Mouse (Mus musculus) stomach, embryonic 16.5 days (tissue): ENCODE results near the gene Lypd1. TPM values are rescaled to one million over a fixed set of nuclear protein-coding genes. Genes with fewer than 3 reads are reported as not detected.

Experiments used
- ATAC-seq: fragments of 200-750 bp; cut with Nextera tagmentation; 2 replicates; pipeline ENCODE4 v1.8.0; 2017; ENCODE audit warnings: moderate number of reproducible peaks, moderate TSS enrichment; ENCODE audit not compliant: insufficient read depth, low FRiP score
- H3K27ac ChIP-seq: fragments of 300-500 bp; sonication (generic); 2 replicates; pipeline ENCODE4 v1.5.1; 2014; ENCODE audit warnings: low read length
- H3K27me3 ChIP-seq: fragments of 300-500 bp; sonication (generic); 2 replicates; pipeline ENCODE4 v1.6.1; 2014; ENCODE audit warnings: low read length, control low read depth, mixed read lengths; ENCODE audit not compliant: control insufficient read depth, insufficient read depth
- H3K36me3 ChIP-seq: fragments of 300-500 bp; sonication (generic); 2 replicates; pipeline ENCODE4 v1.6.1; 2014; ENCODE audit warnings: low read length; ENCODE audit not compliant: control insufficient read depth, insufficient read depth
- H3K4me1 ChIP-seq: fragments of 300-500 bp; sonication (generic); 2 replicates; pipeline ENCODE4 v1.6.1; 2014; ENCODE audit warnings: low read length, control low read depth, mixed read lengths; ENCODE audit not compliant: control insufficient read depth, insufficient read depth
- H3K4me2 ChIP-seq: fragments of 300-500 bp; sonication (generic); 2 replicates; pipeline ENCODE4 v1.6.1; 2014; ENCODE audit warnings: low read depth, low read length, mixed read lengths
- H3K4me3 ChIP-seq: fragments of 300-500 bp; sonication (generic); replicated peaks from 2 replicates; pipeline ENCODE4 v1.5.1; 2014; ENCODE audit warnings: mild to moderate bottlenecking, low read length
- H3K9ac ChIP-seq: fragments of 300-500 bp; sonication (generic); 2 replicates; pipeline ENCODE4 v1.6.1; 2014; ENCODE audit warnings: low read length
- H3K9me3 ChIP-seq: fragments of 300-500 bp; sonication (generic); replicated peaks from 2 replicates; pipeline ENCODE4 v1.6.1; 2016; ENCODE audit warnings: low read length, control low read depth; ENCODE audit not compliant: control insufficient read depth
- WGBS: fragments of 180-500 bp; shearing (Covaris S2); extraction: QIAGEN DNeasy Blood & Tissue Kit; methylation state at CpG from one replicate; pipeline ENCODE4 v1.1.7; 2014; 5-methylcytosine and 5-hydroxymethylcytosine counted together
- polyA plus RNA-seq: library from polyadenylated mRNA; unstranded; fragments of >200 nt; fragmentation: Nextera tagmentation; extraction: Ambion mirVana; gene quantifications from 2 replicates; pipeline ENCODE4 v1.2.1, GENCODE M21; 2015

Gene Lypd1
- polyA plus RNA-seq: 1.3 and 1.7 TPM in 2 replicates

DNA sequence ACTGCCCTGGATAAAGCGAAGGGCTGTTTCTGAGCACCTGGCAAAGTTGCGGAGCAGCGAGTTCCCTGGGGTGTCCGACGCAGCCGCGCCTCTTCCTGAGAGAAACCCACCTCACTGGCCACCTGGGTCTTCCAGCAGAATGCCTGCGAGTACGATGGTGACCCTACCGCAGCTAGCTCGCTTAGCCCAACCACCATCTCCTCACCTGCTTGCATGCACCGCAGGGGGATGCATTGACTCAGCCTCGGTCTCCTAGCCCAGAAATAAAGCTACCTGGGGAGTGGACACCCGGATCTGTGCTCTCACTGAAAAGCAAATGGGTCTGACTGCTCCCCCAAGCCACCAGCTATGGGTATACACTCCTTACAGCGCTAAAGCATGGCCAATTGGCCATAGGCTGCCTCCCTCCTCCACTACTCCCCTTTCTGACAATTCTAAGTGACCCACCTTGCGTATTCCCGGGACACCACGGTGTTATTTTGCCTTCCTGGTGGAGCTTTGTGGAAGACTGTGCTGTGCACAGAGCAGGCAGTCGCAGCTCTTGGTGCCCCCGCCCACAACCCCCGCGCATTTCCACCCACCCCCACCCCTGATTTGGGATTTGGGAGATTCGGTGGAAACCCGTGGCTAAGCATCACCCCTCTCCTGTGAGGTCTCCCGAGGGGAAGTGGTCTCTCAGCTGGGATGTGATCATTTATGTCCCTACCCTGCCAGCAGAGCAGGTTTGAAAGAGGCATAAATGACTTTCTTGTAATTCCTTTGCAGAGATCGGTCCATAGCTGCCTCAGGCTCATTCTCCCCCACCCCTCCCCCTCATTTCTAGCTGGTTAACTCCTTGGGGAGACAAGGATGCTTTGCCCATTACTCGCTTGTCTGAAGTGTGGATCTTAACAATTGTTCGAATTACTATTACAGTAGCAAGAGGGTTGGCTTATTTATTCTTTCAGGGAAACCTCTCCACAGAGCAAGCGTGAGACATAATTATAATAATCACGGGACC is at the start of gene Lypd1:
Lypd1 (minus strand) TSS at position 501 of the 1,000 bp plus-strand sequence.
- WGBS: 6% methylated on average over 30 of the region's 30 CpGs
- Histone ChIP-seq H3K9ac (peak within 1 kb of the TSS; percentile 54), H3K4me2 (peak within 1 kb of the TSS; percentile 95), H3K4me1 (peaks cover 19% of the 10 kb centered on the region), H3K4me3 (peak within 1 kb of the TSS; percentile 52), H3K27ac (no peak within 1 kb of the TSS), H3K27me3 (peaks cover 25% of the 10 kb centered on the region), H3K36me3 (no peaks in the 10 kb centered on the region), H3K9me3 (no peaks in the 10 kb centered on the region)
- no peak for ATAC-seq

DNA sequence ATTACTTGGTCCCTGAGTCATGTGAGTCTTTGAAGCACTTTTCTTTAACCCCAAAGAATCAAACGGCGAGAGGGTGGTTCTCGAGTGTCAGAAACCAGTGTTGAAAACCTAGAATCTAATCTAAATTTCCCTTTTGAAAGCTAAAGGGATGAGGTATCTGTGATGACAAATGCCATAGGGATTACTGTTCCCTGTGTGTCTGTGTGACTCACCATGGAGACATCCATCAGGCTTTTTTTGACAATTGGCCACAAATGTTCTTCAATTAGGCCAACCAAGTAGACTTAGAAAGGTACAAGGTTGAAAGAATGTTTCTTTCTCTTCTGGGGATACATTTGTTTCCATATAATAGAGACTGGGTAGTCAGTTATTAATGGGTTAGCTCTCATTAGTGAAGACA is 38.1 kb upstream of the Lypd1 start:
- H3K9ac ChIP-seq: no peak overlapping the region
- no peak for ATAC-seq
- no peaks in the 10 kb centered on the region for H3K9me3 ChIP-seq
- H3K4me3 ChIP-seq: no peak overlapping the region
- no peaks in the 10 kb centered on the region for H3K4me1 ChIP-seq
- no peaks in the 10 kb centered on the region for H3K27me3 ChIP-seq
- H3K36me3 ChIP-seq: no peaks in the 10 kb centered on the region
- 77% methylated on average over 3 of the region's 3 CpGs for WGBS
- H3K4me2 ChIP-seq: no peak overlapping the region
- H3K27ac ChIP-seq: no peak overlapping the region

DNA sequence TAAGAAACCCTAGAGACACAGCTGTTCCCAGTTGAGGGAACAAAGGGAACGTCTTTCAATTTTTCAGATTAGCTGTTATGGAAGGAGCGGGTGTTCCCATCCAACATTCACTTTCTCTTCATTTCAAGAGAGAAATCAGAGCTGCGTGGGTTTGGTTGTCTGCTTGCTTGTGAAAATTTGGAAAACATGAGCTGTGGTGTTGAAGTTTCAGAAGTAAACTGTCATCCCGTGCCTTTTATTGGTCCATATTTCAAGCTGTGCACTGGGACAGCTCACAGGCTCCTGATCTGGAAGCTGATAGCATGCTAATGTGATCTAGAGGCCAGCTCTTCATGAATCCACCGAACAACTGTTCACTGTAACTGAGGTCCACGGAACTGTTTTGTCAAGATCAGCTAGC is 36.2 kb upstream of the Lypd1 start:
- H3K36me3 ChIP-seq: no peaks in the 10 kb centered on the region
- H3K4me1 ChIP-seq: 0 out of 2 replicates have a peak, but pooled peaks cover 3% of the 10 kb centered on the region
- no peak overlapping the region for H3K27ac ChIP-seq
- 71% methylated on average over 6 of the region's 6 CpGs for WGBS
- H3K9ac ChIP-seq: no peak overlapping the region
- no peaks in the 10 kb centered on the region for H3K9me3 ChIP-seq
- H3K27me3 ChIP-seq: no peaks in the 10 kb centered on the region
- no peak overlapping the region for H3K4me2 ChIP-seq
- no peak overlapping the region for H3K4me3 ChIP-seq
- ATAC-seq: no peak

DNA sequence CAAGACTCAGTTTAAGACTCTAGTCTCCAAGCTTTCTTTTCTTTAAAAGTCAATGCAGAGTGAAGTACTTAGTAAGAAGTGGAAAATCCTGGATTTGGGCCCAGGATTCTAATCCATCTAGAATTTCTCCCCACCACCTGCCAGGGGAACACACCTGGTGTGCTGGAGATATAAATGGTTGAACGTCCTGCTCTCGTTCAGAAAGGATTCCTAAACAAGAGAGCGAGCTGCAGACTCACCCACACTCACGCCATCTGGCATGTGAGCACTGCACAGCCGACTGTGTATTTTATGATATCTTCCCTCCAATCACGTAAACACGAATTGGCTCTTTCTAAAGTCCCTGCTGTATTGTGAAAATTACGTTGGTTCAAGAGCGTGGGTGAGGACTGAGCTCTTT is 32.2 kb upstream of the Lypd1 start:
- Histone ChIP-seq H3K36me3 (no peaks in the 10 kb centered on the region), H3K27ac (no peak overlapping the region), H3K9me3 (no peaks in the 10 kb centered on the region), H3K4me3 (no peak overlapping the region), H3K27me3 (no peaks in the 10 kb centered on the region), H3K9ac (no peak overlapping the region), H3K4me1 (0 out of 2 replicates have a peak, but pooled peaks cover 3% of the 10 kb centered on the region), H3K4me2 (no peak overlapping the region)
- 38% methylated on average over 9 of the region's 9 CpGs for WGBS
- ATAC-seq: no peak

DNA sequence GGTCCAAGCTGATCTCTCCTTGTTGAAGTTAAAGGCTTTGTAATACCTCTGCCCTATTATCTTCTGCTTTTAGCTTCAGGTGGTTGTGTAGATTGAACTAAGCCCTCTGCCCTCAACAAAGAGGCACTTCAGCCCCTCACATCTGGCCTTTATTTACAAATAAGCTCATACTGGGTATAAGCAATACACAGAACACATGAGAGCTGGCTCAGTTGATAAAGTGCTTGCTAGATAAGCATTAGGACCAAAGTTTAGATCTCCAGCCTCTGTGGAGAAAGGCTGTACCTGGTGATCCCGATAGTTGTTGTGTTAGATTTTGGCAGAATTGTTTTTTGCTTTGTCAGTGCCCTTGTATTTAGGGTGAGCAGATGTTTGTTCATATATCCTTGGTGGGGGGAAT is 30.4 kb upstream of the Lypd1 start:
- Histone ChIP-seq H3K4me2 (no peak overlapping the region), H3K27ac (no peak overlapping the region), H3K9me3 (no peaks in the 10 kb centered on the region), H3K27me3 (no peaks in the 10 kb centered on the region), H3K9ac (no peak overlapping the region), H3K4me3 (no peak overlapping the region), H3K4me1 (0 out of 2 replicates have a peak, but pooled peaks cover 3% of the 10 kb centered on the region), H3K36me3 (no peaks in the 10 kb centered on the region)
- no peak for ATAC-seq
- 69% methylated on average over 1 of the region's 1 CpGs for WGBS

DNA sequence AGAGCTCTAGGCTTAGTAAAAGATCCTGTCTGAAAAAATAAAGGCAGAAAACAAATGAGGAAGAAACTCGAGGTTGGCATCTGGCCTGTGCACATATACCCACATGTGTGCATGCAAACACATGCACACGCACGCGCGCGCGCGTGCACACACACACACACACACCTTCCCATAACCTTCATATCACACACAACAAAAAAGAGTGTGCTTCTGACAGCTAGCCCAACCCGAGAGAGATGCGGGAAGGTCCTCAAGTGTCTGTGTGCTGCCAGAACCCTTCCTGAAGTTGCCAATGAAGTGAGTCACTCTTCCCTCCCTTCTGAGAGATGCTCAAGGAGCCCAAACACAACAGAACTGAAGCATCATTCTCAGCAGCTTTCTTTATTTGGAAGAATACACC is 12.6 kb upstream of the Lypd1 start:
- H3K36me3 ChIP-seq: no peaks in the 10 kb centered on the region
- no peak for ATAC-seq
- H3K4me2 ChIP-seq: no peak overlapping the region
- WGBS: 91% methylated on average over 10 of the region's 10 CpGs
- H3K4me3 ChIP-seq: no peak overlapping the region
- H3K9ac ChIP-seq: no peak overlapping the region
- H3K27me3 ChIP-seq: no peaks in the 10 kb centered on the region
- no peak overlapping the region for H3K27ac ChIP-seq
- no peaks in the 10 kb centered on the region for H3K4me1 ChIP-seq
- H3K9me3 ChIP-seq: no peaks in the 10 kb centered on the region

DNA sequence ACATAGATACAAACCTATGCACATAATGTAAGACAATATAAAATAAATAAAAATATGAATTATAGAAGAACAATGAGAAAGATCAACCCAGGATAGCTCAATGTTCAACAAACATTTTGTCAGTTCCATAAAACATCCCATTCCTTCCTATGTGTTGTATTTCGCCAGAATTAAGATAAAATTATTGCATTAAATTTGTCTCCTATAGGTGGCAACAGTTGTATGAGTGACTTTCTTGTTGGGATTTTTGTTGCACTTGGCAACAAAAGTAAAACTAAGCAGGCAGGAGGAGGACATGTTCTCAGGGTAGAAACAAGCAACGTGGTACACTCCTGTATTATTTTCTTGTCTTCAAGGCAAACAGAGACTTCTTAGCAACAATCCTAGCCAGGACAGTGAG is 10.2 kb upstream of the Lypd1 start:
- no peak overlapping the region for H3K27ac ChIP-seq
- ATAC-seq: no peak
- H3K27me3 ChIP-seq: no peaks in the 10 kb centered on the region
- H3K4me1 ChIP-seq: no peaks in the 10 kb centered on the region
- H3K9me3 ChIP-seq: no peaks in the 10 kb centered on the region
- WGBS: 68% methylated on average over 2 of the region's 2 CpGs
- H3K4me3 ChIP-seq: no peak overlapping the region
- H3K9ac ChIP-seq: no peak overlapping the region
- no peak overlapping the region for H3K4me2 ChIP-seq
- no peaks in the 10 kb centered on the region for H3K36me3 ChIP-seq

DNA sequence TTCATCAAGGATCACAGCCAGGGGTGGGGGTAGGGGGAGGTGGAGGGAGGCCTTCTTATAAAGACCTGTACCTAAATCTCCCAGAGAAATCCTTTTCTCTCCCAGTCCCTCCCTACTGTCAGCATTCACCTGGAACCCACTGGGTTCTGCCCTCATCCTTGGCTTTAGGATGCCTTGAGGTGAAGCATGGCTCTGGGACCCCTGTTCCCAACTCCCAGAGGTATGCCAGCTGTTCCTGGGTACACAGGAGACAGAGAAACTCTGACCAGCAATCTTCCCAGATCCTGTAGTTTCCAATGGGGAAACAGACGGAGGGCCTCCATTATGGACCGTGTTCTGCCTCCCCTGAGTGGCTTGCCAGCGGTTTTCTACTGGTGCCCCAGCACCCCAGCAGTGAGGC is 7.8 kb upstream of the Lypd1 start:
- H3K27ac ChIP-seq: no peak overlapping the region
- no peak overlapping the region for H3K4me2 ChIP-seq
- 93% methylated on average over 3 of the region's 3 CpGs for WGBS
- no peaks in the 10 kb centered on the region for H3K9me3 ChIP-seq
- H3K4me3 ChIP-seq: no peak overlapping the region
- no peaks in the 10 kb centered on the region for H3K27me3 ChIP-seq
- no peaks in the 10 kb centered on the region for H3K36me3 ChIP-seq
- H3K4me1 ChIP-seq: no peaks in the 10 kb centered on the region
- no peak for ATAC-seq
- no peak overlapping the region for H3K9ac ChIP-seq

DNA sequence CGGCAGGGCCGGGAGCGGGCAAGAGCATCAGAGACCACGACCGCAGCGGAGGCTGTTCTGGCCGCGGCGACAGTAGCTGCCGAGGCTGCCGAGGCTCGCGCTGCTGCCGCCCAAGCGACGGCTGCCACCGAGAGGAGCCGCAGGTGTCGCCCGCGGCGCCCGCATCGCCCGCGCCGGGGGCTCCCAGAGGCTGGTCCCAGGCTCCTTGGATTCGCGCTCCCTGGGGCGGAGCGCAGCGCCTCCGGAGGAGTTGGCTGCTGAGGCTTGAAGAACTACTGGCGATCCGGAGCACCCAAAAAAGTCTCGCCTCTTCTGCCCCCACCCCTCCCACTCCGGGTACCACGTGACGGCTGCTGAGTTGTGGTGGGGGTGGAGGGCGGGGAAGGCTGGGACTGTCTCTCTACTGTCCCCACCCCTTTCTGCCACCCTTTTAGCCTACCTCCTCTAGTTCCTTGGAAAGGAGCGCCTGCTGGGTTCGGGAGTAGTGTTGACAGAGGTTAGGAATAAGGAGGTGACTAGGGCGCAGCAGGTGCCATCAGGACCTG is 928 bp downstream of the Lypd1 start:
- Histone ChIP-seq H3K9ac (peak overlapping the region; percentile 54), H3K27me3 (peaks cover 25% of the 10 kb centered on the region), H3K36me3 (no peaks in the 10 kb centered on the region), H3K4me1 (peaks cover 19% of the 10 kb centered on the region), H3K27ac (no peak overlapping the region), H3K4me2 (peak overlapping the region; percentile 95), H3K4me3 (peak overlapping the region; percentile 52), H3K9me3 (no peaks in the 10 kb centered on the region)
- peak; percentile 70; the same call in 1 of the 2 replicates for ATAC-seq
- WGBS: 1% methylated on average over 43 of the region's 43 CpGs
